Mouse (Mus musculus) lung, embryonic 15.5 days (tissue): Measurements from ENCODE around the gene Dgkg. TPM values are rescaled to one million over a fixed set of nuclear protein-coding genes. Genes with fewer than 3 reads are reported as not detected.

Experiments
- ATAC-seq: fragments of 200-750 bp; cut with Nextera tagmentation; 2 replicates; pipeline ENCODE4 v1.8.0; 2017; ENCODE audit warnings: moderate number of reproducible peaks, borderline replicate concordance; ENCODE audit not compliant: low FRiP score, low TSS enrichment; ENCODE audit errors: extremely low read depth
- H3K27ac ChIP-seq: fragments of 300-500 bp; sonication (generic); 2 replicates; pipeline ENCODE4 v1.5.1; 2015; ENCODE audit warnings: moderate library complexity, mild to moderate bottlenecking, inconsistent platforms
- H3K27me3 ChIP-seq: fragments of 300-500 bp; sonication (generic); 2 replicates; pipeline ENCODE4 v1.6.1; 2015; ENCODE audit warnings: inconsistent platforms
- H3K36me3 ChIP-seq: fragments of 300-500 bp; sonication (generic); 2 replicates; pipeline ENCODE4 v1.6.1; 2015; ENCODE audit warnings: inconsistent platforms
- H3K4me1 ChIP-seq: fragments of 300-500 bp; sonication (generic); 2 replicates; pipeline ENCODE4 v1.6.1; 2015; ENCODE audit warnings: inconsistent platforms
- H3K4me2 ChIP-seq: fragments of 300-500 bp; sonication (generic); 2 replicates; pipeline ENCODE4 v1.6.1; 2015; ENCODE audit warnings: inconsistent platforms, mild to moderate bottlenecking, moderate library complexity
- H3K4me3 ChIP-seq: fragments of 300-500 bp; sonication (generic); 2 replicates; pipeline ENCODE4 v1.5.1; 2015; ENCODE audit warnings: mild to moderate bottlenecking, inconsistent platforms
- H3K9ac ChIP-seq: fragments of 300-500 bp; sonication (generic); 2 replicates; pipeline ENCODE4 v1.6.1; 2015; ENCODE audit warnings: inconsistent platforms
- H3K9me3 ChIP-seq: fragments of 300-500 bp; sonication (generic); 2 replicates; pipeline ENCODE4 v1.6.1; 2016; ENCODE audit warnings: inconsistent platforms
- WGBS: fragments of 180-500 bp; shearing (Covaris S2); methylation state at CpG from one replicate; pipeline ENCODE4 v1.1.7; 2015; 5-methylcytosine and 5-hydroxymethylcytosine counted together
- polyA plus RNA-seq: library from polyadenylated mRNA; unstranded; fragments of >200 nt; fragmentation: Nextera tagmentation; extraction: Ambion mirVana; gene quantifications from 2 replicates; pipeline ENCODE4 v1.2.1, GENCODE M21; 2015

Gene Dgkg
- polyA plus RNA-seq, 1 experiment from 2014 or later, result 0.79 TPM

- no peak for ATAC-seq
- Histone ChIP-seq H3K27ac (no peak overlapping the region), H3K9ac (no peak overlapping the region), H3K36me3 (no peaks in the 10 kb centered on the region), H3K4me3 (no peak overlapping the region), H3K4me2 (no peak overlapping the region), H3K9me3 (no peaks in the 10 kb centered on the region), H3K4me1 (peaks cover 50% of the 10 kb centered on the region), H3K27me3 (no peaks in the 10 kb centered on the region)
- 76% methylated on average over 3 of the region's 3 CpGs for WGBS
Measured at GRCm38 (mm10) chr16:22533087-22533486, 123.9 kb downstream of the Dgkg start.

- Histone ChIP-seq H3K4me2 (no peak overlapping the region), H3K27ac (peak overlapping the region; percentile 39), H3K4me3 (no peak overlapping the region), H3K9me3 (no peaks in the 10 kb centered on the region), H3K9ac (no peak overlapping the region), H3K4me1 (peaks cover 45% of the 10 kb centered on the region), H3K36me3 (no peaks in the 10 kb centered on the region), H3K27me3 (no peaks in the 10 kb centered on the region)
- WGBS, result 57% methylated on average over 6 of the region's 6 CpGs
- no peak for ATAC-seq
Measured at GRCm38 (mm10) chr16:22531834-22532233, 125.2 kb downstream of the Dgkg start.

GRCm38 (mm10) chr16:22531041-22531440, 126.0 kb downstream of the Dgkg start:
- H3K9me3 ChIP-seq, result no peaks in the 10 kb centered on the region
- no peak overlapping the region for H3K9ac ChIP-seq
- WGBS, result 51% methylated on average over 9 of the region's 9 CpGs
- no peak overlapping the region for H3K4me2 ChIP-seq
- no peaks in the 10 kb centered on the region for H3K36me3 ChIP-seq
- peaks cover 41% of the 10 kb centered on the region for H3K4me1 ChIP-seq
- peak overlapping the region; percentile 39; the same call in 1 of the 2 replicates for H3K27ac ChIP-seq
- no peak for ATAC-seq
- no peak overlapping the region for H3K4me3 ChIP-seq
- no peaks in the 10 kb centered on the region for H3K27me3 ChIP-seq

- no peak overlapping the region for H3K9ac ChIP-seq
- no peaks in the 10 kb centered on the region for H3K27me3 ChIP-seq
- peaks cover 30% of the 10 kb centered on the region for H3K4me1 ChIP-seq
- no peaks in the 10 kb centered on the region for H3K36me3 ChIP-seq
- peak overlapping the region; percentile 75 for H3K27ac ChIP-seq
- no peak for ATAC-seq
- H3K9me3 ChIP-seq, result no peaks in the 10 kb centered on the region
- no peak overlapping the region for H3K4me3 ChIP-seq
- 59% methylated on average over 5 of the region's 5 CpGs for WGBS
- H3K4me2 ChIP-seq, result no peak overlapping the region
Measured at GRCm38 (mm10) chr16:22527499-22527939, 129.5 kb downstream of the Dgkg start.

- H3K27ac ChIP-seq, result no peak overlapping the region
Measured at GRCm38 (mm10) chr16:22526386-22526785, 130.6 kb downstream of the Dgkg start.

GRCm38 (mm10) chr16:22517431-22518384, 139.3 kb downstream of the Dgkg start:
- ATAC-seq, result peak; percentile 93
- H3K4me1 ChIP-seq, result peaks cover 39% of the 10 kb centered on the region
- no peaks in the 10 kb centered on the region for H3K9me3 ChIP-seq
- H3K4me2 ChIP-seq, result peak overlapping the region; percentile 12; the same call in 1 of the 2 replicates
- no peak overlapping the region for H3K9ac ChIP-seq
- no peaks in the 10 kb centered on the region for H3K36me3 ChIP-seq
- no peak overlapping the region for H3K4me3 ChIP-seq
- WGBS, result 8% methylated on average over 20 of the region's 20 CpGs
- no peaks in the 10 kb centered on the region for H3K27me3 ChIP-seq
- H3K27ac ChIP-seq, result peak overlapping the region; percentile 82

More at GRCm38 (mm10) chr16:22526386-22526785, 130.6 kb downstream of the Dgkg start:
- no peaks in the 10 kb centered on the region for H3K9me3 ChIP-seq
- no peak for ATAC-seq
- H3K4me3 ChIP-seq, result no peak overlapping the region
- H3K4me1 ChIP-seq, result peaks cover 21% of the 10 kb centered on the region
- 85% methylated on average over 4 of the region's 4 CpGs for WGBS
- H3K36me3 ChIP-seq, result no peaks in the 10 kb centered on the region
- no peak overlapping the region for H3K9ac ChIP-seq
- no peak overlapping the region for H3K4me2 ChIP-seq
- H3K27me3 ChIP-seq, result no peaks in the 10 kb centered on the region

- Histone ChIP-seq H3K9me3 (no peaks in the 10 kb centered on the region), H3K36me3 (no peaks in the 10 kb centered on the region), H3K4me1 (peaks cover 42% of the 10 kb centered on the region), H3K4me2 (no peak overlapping the region), H3K4me3 (no peak overlapping the region), H3K27me3 (no peaks in the 10 kb centered on the region), H3K9ac (no peak overlapping the region), H3K27ac (peak overlapping the region; percentile 29; the same call in 1 of the 2 replicates)
- WGBS, result 33% methylated on average over 5 of the region's 5 CpGs
- no peak for ATAC-seq
Measured at GRCm38 (mm10) chr16:22515476-22515875, 141.5 kb downstream of the Dgkg start.

GRCm38 (mm10) chr16:22510861-22511637, 146.0 kb downstream of the Dgkg start:
- Histone ChIP-seq H3K4me3 (no peak overlapping the region), H3K4me1 (peaks cover 29% of the 10 kb centered on the region), H3K9me3 (no peaks in the 10 kb centered on the region), H3K27ac (peak overlapping the region; percentile 35), H3K36me3 (no peaks in the 10 kb centered on the region), H3K4me2 (no peak overlapping the region), H3K9ac (no peak overlapping the region), H3K27me3 (no peaks in the 10 kb centered on the region)
- 54% methylated on average over 9 of the region's 9 CpGs for WGBS
- ATAC-seq, result no peak

- WGBS, result 46% methylated on average over 5 of the region's 5 CpGs
- no peaks in the 10 kb centered on the region for H3K9me3 ChIP-seq
- H3K36me3 ChIP-seq, result no peaks in the 10 kb centered on the region
Measured at GRCm38 (mm10) chr16:22508936-22509563, 148.0 kb downstream of the Dgkg start.

GRCm38 (mm10) chr16:22505656-22506055, 151.4 kb downstream of the Dgkg start:
- Histone ChIP-seq H3K36me3 (no peaks in the 10 kb centered on the region), H3K4me2 (no peak overlapping the region), H3K4me1 (peaks cover 42% of the 10 kb centered on the region), H3K9ac (0 out of 2 replicates have a peak overlapping the region, but pooled peaks have one; percentile 0), H3K27me3 (no peaks in the 10 kb centered on the region), H3K4me3 (no peak overlapping the region), H3K9me3 (no peaks in the 10 kb centered on the region), H3K27ac (peak overlapping the region; percentile 68)
- no peak for ATAC-seq
- WGBS, result 68% methylated on average over 6 of the region's 6 CpGs

More at GRCm38 (mm10) chr16:22508936-22509563, 148.0 kb downstream of the Dgkg start:
- no peak overlapping the region for H3K4me3 ChIP-seq
- no peak overlapping the region for H3K9ac ChIP-seq
- no peak overlapping the region for H3K4me2 ChIP-seq
- no peak for ATAC-seq
- peaks cover 35% of the 10 kb centered on the region for H3K4me1 ChIP-seq
- H3K27me3 ChIP-seq, result no peaks in the 10 kb centered on the region
- H3K27ac ChIP-seq, result peak overlapping the region; percentile 10

- no peak overlapping the region for H3K4me2 ChIP-seq
- H3K4me1 ChIP-seq, result peaks cover 42% of the 10 kb centered on the region
- 26% methylated on average over 8 of the region's 8 CpGs for WGBS
- H3K4me3 ChIP-seq, result no peak overlapping the region
- H3K9me3 ChIP-seq, result no peaks in the 10 kb centered on the region
- H3K27ac ChIP-seq, result peak overlapping the region; percentile 68
- peak; percentile 69 for ATAC-seq
- H3K36me3 ChIP-seq, result no peaks in the 10 kb centered on the region
- H3K27me3 ChIP-seq, result no peaks in the 10 kb centered on the region
- H3K9ac ChIP-seq, result 0 out of 2 replicates have a peak overlapping the region, but pooled peaks have one; percentile 0
Measured at GRCm38 (mm10) chr16:22504851-22505250, 152.2 kb downstream of the Dgkg start.
